In genomic region chr6:53067989-53068874, GRCm38 (mm10) we compare ENCODE assay signal across 8 mouse cellular contexts. TPM values are rescaled to one million over a fixed set of nuclear protein-coding genes. Genes with fewer than 3 reads are reported as not detected.
DNase-seq lines count a peak whose midpoint lies in the region; ATAC-seq and TF ChIP-seq lines count a peak whose summit lies in the region.

Jazf1 (minus strand) TSS chr6:53068631.

- in situ Hi-C loops in CH12.LX (cut with MboI; ENCODE audit: low pct_ligation_motif_present, low pct_unique_long_range_greater_than_20kb, low sequenced_read_pairs): no loop called here

- H3K9ac ChIP-seq in CH12.LX (ENCODE audit: insufficient read depth, low read depth): peak within 1 kb of the TSS; percentile 80
- H3K9ac ChIP-seq in forebrain, embryonic 15.5 days (replicated peaks): peak within 1 kb of the TSS; percentile 78
- H3K9ac ChIP-seq in neural tube, embryonic 15.5 days (replicated peaks): peak within 1 kb of the TSS; percentile 87

- dilution Hi-C loops in CH12.LX (cut with MboI; ENCODE audit: extremely low pct_ligation_motif_present, extremely low pct_unique_long_range_greater_than_20kb, low sequenced_read_pairs): no loop called here

- H3K4me3 ChIP-seq in CH12.LX (replicated peaks in 1 of 3; ENCODE audit: low read depth in 2 of 3, low read length in 2 of 3, poor library complexity in 1 of 3): peak within 1 kb of the TSS; percentile 21 to 69 (median 61)
- H3K4me3 ChIP-seq in brown adipose tissue, adult 24 weeks (ENCODE audit: insufficient read depth, low read depth, low read length): peak within 1 kb of the TSS; percentile 67
- peak within 1 kb of the TSS; percentile 91 for H3K4me3 ChIP-seq in forebrain, embryonic 15.5 days
- H3K4me3 ChIP-seq in lung, adult 2 months (replicated peaks; ENCODE audit: extremely low read depth, low read depth, low read length): peak within 1 kb of the TSS; percentile 79
- H3K4me3 ChIP-seq in neural tube, embryonic 15.5 days (replicated peaks): peak within 1 kb of the TSS; percentile 53

- intact Hi-C loops in heart, postnatal 25 days (cut with DNase I): no loop called here

- H3K27ac ChIP-seq in CH12.LX (ENCODE audit: insufficient read depth, low read depth): no peak within 1 kb of the TSS
- H3K27ac ChIP-seq in brown adipose tissue, adult 24 weeks (replicated peaks; ENCODE audit: low read depth, low read length): no peak within 1 kb of the TSS
- H3K27ac ChIP-seq in forebrain, embryonic 15.5 days (replicated peaks): peak within 1 kb of the TSS; percentile 80
- peak within 1 kb of the TSS; percentile 82 for H3K27ac ChIP-seq in neural tube, embryonic 15.5 days (replicated peaks)

- no peaks in the 10 kb centered on the region for H3K79me2 ChIP-seq in CH12.LX (replicated peaks; ENCODE audit: control insufficient read depth, extremely low read depth, insufficient read depth, poor library complexity, severe bottlenecking)

- TF ChIP-seq EP300 in CH12.LX (IDR thresholded peaks at IDR 0.05; ENCODE audit: low read length): no peak

- no peak for TF ChIP-seq CTCF in CH12.LX (conservative IDR thresholded peaks at IDR 0.05 in 1 of 2, IDR thresholded peaks at IDR 0.05 in 1 of 2; ENCODE audit: low read depth in 2 of 2, low read length in 2 of 2)
- no peak for TF ChIP-seq CTCF in lung, adult 2 months (IDR thresholded peaks at IDR 0.05; ENCODE audit: insufficient read depth, low read length)

- H3K4me1 ChIP-seq in CH12.LX (ENCODE audit: control insufficient read depth in 1 of 2, insufficient read depth in 2 of 2): peaks cover 4 to 15% of the 10 kb centered on the region in 2 experiments
- peaks cover 5% of the 10 kb centered on the region; the same call in 1 of the 2 replicates for H3K4me1 ChIP-seq in brown adipose tissue, adult 24 weeks (ENCODE audit: control insufficient read depth, insufficient read depth, insufficient read length, low read length)
- H3K4me1 ChIP-seq in forebrain, embryonic 15.5 days: peaks cover 26% of the 10 kb centered on the region
- H3K4me1 ChIP-seq in lung, adult 2 months (ENCODE audit: control insufficient read depth, insufficient read depth, low read length): peaks cover 3% of the 10 kb centered on the region; the same call in 1 of the 2 replicates
- peaks cover 16% of the 10 kb centered on the region for H3K4me1 ChIP-seq in neural tube, embryonic 15.5 days

- H3K4me2 ChIP-seq in CH12.LX (ENCODE audit: insufficient read depth, low read depth, poor library complexity, severe bottlenecking): peak within 1 kb of the TSS; percentile 91
- H3K4me2 ChIP-seq in forebrain, embryonic 15.5 days (replicated peaks): peak within 1 kb of the TSS; percentile 87
- peak within 1 kb of the TSS; percentile 86 for H3K4me2 ChIP-seq in neural tube, embryonic 15.5 days

- DNase-seq in CH12.LX (ENCODE audit: extremely low read depth): peak; percentile 16
- peak; percentile 44 for DNase-seq in heart, postnatal 25 days (ENCODE audit: low spot score)
- peak; percentile 26 to 58 for DNase-seq in layer of hippocampus, adult 18-20 months (ENCODE audit: low spot score in 2 of 2)
- DNase-seq in lung, adult 2 months: peak; percentile 29
- DNase-seq in thymus, postnatal 0 days (ENCODE audit: low spot score): peak; percentile 70

- TF ChIP-seq RAD21 in CH12.LX (IDR thresholded peaks at IDR 0.05; ENCODE audit: low read depth, low read length): no peak

- H3K36me3 ChIP-seq in CH12.LX (replicated peaks in 1 of 2; ENCODE audit: control insufficient read depth in 1 of 2, insufficient read depth in 1 of 2, low read length in 1 of 2): peaks cover 0 to 2% of the 10 kb centered on the region in 2 experiments
- H3K36me3 ChIP-seq in forebrain, embryonic 15.5 days: no peaks in the 10 kb centered on the region
- H3K36me3 ChIP-seq in neural tube, embryonic 15.5 days: no peaks in the 10 kb centered on the region

- under 1% methylated on average over 55 of the region's 133 CpGs for WGBS in forebrain, embryonic 15.5 days
- 5% methylated on average over 123 of the region's 133 CpGs for WGBS in lung, adult 2 months
- under 1% methylated on average over 57 of the region's 133 CpGs for WGBS in neural tube, embryonic 15.5 days

- TF ChIP-seq POLR2A in CH12.LX (IDR thresholded peaks at IDR 0.05; ENCODE audit: low read depth, low read length): no peak
- no peak for TF ChIP-seq POLR2A in lung, adult 2 months (IDR thresholded peaks at IDR 0.05; ENCODE audit: borderline replicate concordance, extremely low read depth, low read depth, low read length)

- H3K9me3 ChIP-seq in CH12.LX (replicated peaks; ENCODE audit: low read length): no peaks in the 10 kb centered on the region
- H3K9me3 ChIP-seq in forebrain, embryonic 15.5 days: no peaks in the 10 kb centered on the region
- no peaks in the 10 kb centered on the region for H3K9me3 ChIP-seq in neural tube, embryonic 15.5 days (replicated peaks)

- peaks cover 2% of the 10 kb centered on the region for H3K27me3 ChIP-seq in CH12.LX (replicated peaks)
- no peaks in the 10 kb centered on the region for H3K27me3 ChIP-seq in forebrain, embryonic 15.5 days
- H3K27me3 ChIP-seq in neural tube, embryonic 15.5 days (replicated peaks): 0 out of 2 replicates have a peak, but pooled peaks cover 7% of the 10 kb centered on the region

- peak; percentile 78 for ATAC-seq in forebrain, embryonic 15.5 days (replicated peaks)
- ATAC-seq in neural tube, embryonic 15.5 days (ENCODE audit: low FRiP score): peak; percentile 82

TF ChIP-seq in CH12.LX, 34 proteins besides CTCF, POLR2A, EP300 and RAD21:
- no peak for TF ChIP-seq PAX5 (IDR thresholded peaks at IDR 0.05; ENCODE audit: low read length)
- TF ChIP-seq BHLHE40 (IDR thresholded peaks at IDR 0.05; ENCODE audit: low read depth, low read length): no peak
- TF ChIP-seq JUN (IDR thresholded peaks at IDR 0.05; ENCODE audit: insufficient read depth, low read depth, low read length): no peak
- no peak for TF ChIP-seq POLR2AphosphoS2 (IDR thresholded peaks at IDR 0.05; ENCODE audit: low read depth, low read length)
- TF ChIP-seq TCF12 (IDR thresholded peaks at IDR 0.05; ENCODE audit: low read depth, low read length): 0 out of 2 replicates have a peak, but pooled peaks have one; percentile 14
- no peak for TF ChIP-seq NRF1 (IDR thresholded peaks at IDR 0.05; ENCODE audit: low read depth, low read length)
- no peak for TF ChIP-seq SIN3A (IDR thresholded peaks at IDR 0.05; ENCODE audit: low read length)
- no peak for TF ChIP-seq MAFK (IDR thresholded peaks at IDR 0.05; ENCODE audit: insufficient replicate concordance, low read length)
- TF ChIP-seq UBTF (IDR thresholded peaks at IDR 0.05; ENCODE audit: low read depth, low read length): no peak
- no peak for TF ChIP-seq JUND (conservative IDR thresholded peaks at IDR 0.05; ENCODE audit: low read depth, low read length)
- TF ChIP-seq ETS1 (conservative IDR thresholded peaks at IDR 0.05; ENCODE audit: low read depth, low read length): no peak
- no peak for TF ChIP-seq MAZ (IDR thresholded peaks at IDR 0.05; ENCODE audit: low read depth, low read length)
- TF ChIP-seq ELF1 (IDR thresholded peaks at IDR 0.05; ENCODE audit: low read depth, low read length): 0 out of 2 replicates have a peak, but pooled peaks have one; percentile 28
- no peak for TF ChIP-seq ZC3H11A (IDR thresholded peaks at IDR 0.05; ENCODE audit: low read depth, low read length)
- TF ChIP-seq HCFC1 (IDR thresholded peaks at IDR 0.05; ENCODE audit: low read depth, low read length): no peak
- no peak for TF ChIP-seq RCOR1 (conservative IDR thresholded peaks at IDR 0.05; ENCODE audit: low read depth, low read length)
- no peak for TF ChIP-seq NELFE (IDR thresholded peaks at IDR 0.05; ENCODE audit: low read depth, low read length)

RNA-seq across cellular contexts. Expression of gene Jazf1, which starts in this region (rescaled TPM):
- total RNA-seq in CH12.LX (2012; rRNA removed): 0.29 and 0.42 TPM in 2 replicates
- 0.75 and 1.3 TPM in 2 replicates for total RNA-seq in CH12.LX (2014; rRNA removed)
- 1.0 and 1.7 TPM in 2 replicates for polyA plus RNA-seq in CH12.LX (2012; ENCODE audit: insufficient read length, low read depth)
- 6.6 and 8.9 TPM in 2 replicates for polyA plus RNA-seq in brown adipose tissue, adult 24 weeks (2012; ENCODE audit: insufficient read depth, insufficient read length, missing spikeins)
- polyA plus RNA-seq in forebrain, embryonic 15.5 days (2015; fragmentation: Nextera tagmentation; extraction: Ambion mirVana): 28.6 and 33.3 TPM in 2 replicates
- 1 to 10 TPM; 2.8 to 3.2 TPM for total RNA-seq in heart, postnatal 25 days (2021)
- 10 to 100 TPM; 29.4 to 34.4 TPM for total RNA-seq in layer of hippocampus, adult 18-20 months (2021)
- 1.3 and 1.4 TPM in 2 replicates for polyA plus RNA-seq in lung, adult 2 months (2012; rRNA removed)
- 53.5 and 58.3 TPM in 2 replicates for polyA plus RNA-seq in neural tube, embryonic 15.5 days (2015; fragmentation: Nextera tagmentation; extraction: Ambion mirVana)
- polyA plus RNA-seq in thymus, postnatal 0 days (2015; fragmentation: Nextera tagmentation; extraction: Ambion mirVana): 4.7 and 4.9 TPM in 2 replicates

Comparison
In these comparisons a context has a peak if more than half of its experiments do, and no peak if none do; other contexts are left out.
1. RNA of gene Jazf1 (total RNA-seq): 29.4 to 34.4 TPM in layer of hippocampus, adult 18-20 months; 2.8 to 3.2 TPM in heart, postnatal 25 days and 0.29 to 1.3 TPM in CH12.LX; every median in the first group is over 4 times any median in the second.
2. DNase-seq: peak in every context shown above with its lines; median percentile 70 in thymus, postnatal 0 days; 44 in heart, postnatal 25 days; 42 in layer of hippocampus, adult 18-20 months; 29 in lung, adult 2 months; 16 in CH12.LX.
3. H3K27ac ChIP-seq: peak in forebrain, embryonic 15.5 days (single experiment) and neural tube, embryonic 15.5 days (single experiment); none in CH12.LX (single experiment) and brown adipose tissue, adult 24 weeks (single experiment).
4. Peak in every context shown above with its lines, with median percentiles within 50 percentile points of each other: H3K4me2 ChIP-seq, H3K4me3 ChIP-seq and H3K9ac ChIP-seq.